Mouse (Mus musculus): Measurements from ENCODE around the gene Cdh13. TPM values are rescaled to one million over a fixed set of nuclear protein-coding genes. Genes with fewer than 3 reads are reported as not detected.

Gene Cdh13
- polyA plus RNA-seq, 1 experiment = 4.5 TPM

DNA sequence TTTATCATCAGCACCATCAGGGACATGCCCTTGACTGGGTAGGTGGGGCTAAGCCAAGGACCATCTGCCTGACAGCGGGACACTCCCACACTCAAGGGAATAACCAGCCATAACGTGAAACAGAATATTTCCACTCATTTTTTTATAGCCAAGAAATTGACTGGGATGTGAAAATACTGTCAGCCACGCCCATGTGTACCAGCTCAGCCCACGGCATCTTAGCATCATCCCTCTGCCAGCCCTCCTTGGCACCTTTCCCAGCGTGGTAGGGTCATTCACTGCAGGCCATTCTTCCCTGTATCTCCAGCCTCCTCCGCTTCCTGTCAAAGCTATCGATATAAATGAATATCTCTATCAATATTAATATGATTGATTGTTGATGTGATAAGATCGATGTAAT, 1020.7 kb downstream of the Cdh13 start:
- Histone ChIP-seq H3K27ac (ENCODE audit: control insufficient read depth, insufficient read depth, low read depth, low read length) (no peak overlapping the region), H3K36me3 (ENCODE audit: control insufficient read depth, insufficient read depth, low read length) (no peaks in the 10 kb centered on the region), H3K27me3 (ENCODE audit: control insufficient read depth, insufficient read depth, low read length) (no peaks in the 10 kb centered on the region), H3K4me1 (ENCODE audit: control insufficient read depth, insufficient read depth, low read length) (no peaks in the 10 kb centered on the region; the same call in 1 of the 2 replicates), H3K4me3 (ENCODE audit: control insufficient read depth, low read depth, low read length) (no peak overlapping the region)
- TF ChIP-seq CTCF (IDR thresholded peaks at IDR 0.05; ENCODE audit: control insufficient read depth, insufficient read depth, insufficient replicate concordance, low read depth, low read length) (no peak), POLR2A (IDR thresholded peaks at IDR 0.05; ENCODE audit: control insufficient read depth, low read depth, low read length) (no peak)

DNA sequence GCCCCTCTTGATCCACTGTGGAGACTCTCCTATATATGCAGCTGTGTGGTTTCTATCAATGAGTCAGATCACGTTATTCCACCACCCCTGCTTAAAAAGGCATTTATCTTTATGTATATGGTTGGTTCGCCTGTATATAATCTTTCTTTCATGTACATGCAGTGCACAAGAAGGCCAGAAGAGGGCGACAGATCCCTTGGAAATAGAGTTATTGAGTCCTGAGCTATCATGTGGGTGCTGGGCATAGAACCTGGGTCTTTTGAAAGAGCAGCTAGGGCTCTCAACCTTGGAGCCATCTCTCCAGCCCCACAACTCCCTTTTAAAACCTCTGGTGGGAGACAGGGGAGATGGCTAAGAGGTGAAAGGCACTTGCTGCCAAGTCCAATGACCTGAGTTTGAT, 1027.9 kb downstream of the Cdh13 start:
- Histone ChIP-seq H3K36me3 (ENCODE audit: control insufficient read depth, insufficient read depth, low read length) (no peaks in the 10 kb centered on the region), H3K27me3 (ENCODE audit: control insufficient read depth, insufficient read depth, low read length) (no peaks in the 10 kb centered on the region), H3K4me3 (ENCODE audit: control insufficient read depth, low read depth, low read length) (no peak overlapping the region), H3K4me1 (ENCODE audit: control insufficient read depth, insufficient read depth, low read length) (no peaks in the 10 kb centered on the region), H3K27ac (ENCODE audit: control insufficient read depth, insufficient read depth, low read depth, low read length) (no peak overlapping the region)
- 0 out of 2 replicates have a peak, but pooled peaks have one; percentile 23 for TF ChIP-seq CTCF (IDR thresholded peaks at IDR 0.05; ENCODE audit: control insufficient read depth, insufficient read depth, insufficient replicate concordance, low read depth, low read length)
- no peak for TF ChIP-seq POLR2A (IDR thresholded peaks at IDR 0.05; ENCODE audit: control insufficient read depth, low read depth, low read length)

DNA sequence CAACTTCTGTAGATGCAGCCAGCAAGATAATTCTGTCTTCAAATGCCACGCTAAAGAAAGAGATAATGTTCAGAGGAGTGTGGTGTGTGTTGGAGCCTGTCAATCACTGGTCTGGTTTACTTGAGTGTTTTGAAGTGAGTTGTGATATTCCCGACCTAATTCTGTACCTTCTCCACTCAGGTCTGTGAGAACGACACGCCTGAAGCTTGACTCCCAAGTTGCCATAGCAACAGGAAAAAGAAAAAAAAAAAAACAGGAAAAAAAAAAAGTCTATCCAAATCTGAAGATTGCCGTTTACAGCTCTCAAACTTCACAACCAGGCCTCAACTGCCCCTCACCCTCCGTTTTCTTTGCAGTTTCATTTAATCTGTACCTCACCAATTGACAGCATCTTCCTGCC, 1039.7 kb downstream of the Cdh13 start:
- TF ChIP-seq POLR2A (IDR thresholded peaks at IDR 0.05; ENCODE audit: control insufficient read depth, low read depth, low read length) = no peak
- TF ChIP-seq CTCF (IDR thresholded peaks at IDR 0.05; ENCODE audit: control insufficient read depth, insufficient read depth, insufficient replicate concordance, low read depth, low read length) = no peak
- Histone ChIP-seq H3K36me3 (ENCODE audit: control insufficient read depth, insufficient read depth, low read length) (no peaks in the 10 kb centered on the region), H3K4me1 (ENCODE audit: control insufficient read depth, insufficient read depth, low read length) (peaks cover 4% of the 10 kb centered on the region; the same call in 1 of the 2 replicates), H3K4me3 (ENCODE audit: control insufficient read depth, low read depth, low read length) (no peak overlapping the region), H3K27ac (ENCODE audit: control insufficient read depth, insufficient read depth, low read depth, low read length) (no peak overlapping the region), H3K27me3 (ENCODE audit: control insufficient read depth, insufficient read depth, low read length) (no peaks in the 10 kb centered on the region)

DNA sequence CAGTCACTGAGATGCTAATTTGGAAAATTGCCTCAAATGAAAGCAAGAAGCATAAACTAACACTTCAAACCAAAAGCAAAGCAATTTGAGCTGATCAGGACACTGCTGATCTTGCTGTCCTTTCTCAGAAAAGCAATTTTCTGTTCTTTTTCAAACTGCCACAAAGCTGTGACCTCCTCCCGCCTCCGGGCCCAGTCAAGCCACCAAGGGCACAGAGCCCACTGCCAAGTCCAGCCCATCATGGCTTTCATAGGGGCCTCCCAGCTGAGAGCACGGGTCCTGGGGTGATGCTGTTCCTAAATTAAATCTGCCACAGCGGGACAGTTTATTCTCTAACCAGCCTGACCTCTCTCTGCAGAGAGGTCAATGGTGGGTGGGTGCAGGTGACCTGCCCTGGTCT, 1056.0 kb downstream of the Cdh13 start:
- Histone ChIP-seq H3K4me1 (ENCODE audit: control insufficient read depth, insufficient read depth, low read length) (peaks cover 3% of the 10 kb centered on the region), H3K27me3 (ENCODE audit: control insufficient read depth, insufficient read depth, low read length) (no peaks in the 10 kb centered on the region), H3K27ac (ENCODE audit: control insufficient read depth, insufficient read depth, low read depth, low read length) (no peak overlapping the region), H3K4me3 (ENCODE audit: control insufficient read depth, low read depth, low read length) (no peak overlapping the region), H3K36me3 (ENCODE audit: control insufficient read depth, insufficient read depth, low read length) (no peaks in the 10 kb centered on the region)
- TF ChIP-seq POLR2A (IDR thresholded peaks at IDR 0.05; ENCODE audit: control insufficient read depth, low read depth, low read length) (no peak), CTCF (IDR thresholded peaks at IDR 0.05; ENCODE audit: control insufficient read depth, insufficient read depth, insufficient replicate concordance, low read depth, low read length) (no peak)

DNA sequence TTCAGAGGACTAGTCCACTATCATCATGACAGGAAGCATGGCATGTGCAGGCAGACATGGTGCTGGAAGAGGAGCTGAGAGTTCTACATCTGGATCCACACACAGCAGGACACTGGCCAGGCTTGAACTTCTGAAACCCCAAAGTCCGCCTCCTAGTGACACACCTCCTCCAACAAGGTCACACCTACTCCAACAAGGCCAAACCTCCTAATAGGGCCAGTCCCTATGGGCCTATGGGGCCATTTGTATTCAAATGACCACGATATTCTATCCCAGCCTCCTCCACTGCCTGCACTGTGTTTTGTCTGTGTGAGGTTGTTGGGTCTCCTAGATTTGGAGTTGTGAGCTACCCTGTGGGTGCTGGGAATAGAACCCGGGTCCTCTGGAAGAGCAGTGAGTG, 1060.1 kb downstream of the Cdh13 start:
- Histone ChIP-seq H3K36me3 (ENCODE audit: control insufficient read depth, insufficient read depth, low read length) (no peaks in the 10 kb centered on the region), H3K4me1 (ENCODE audit: control insufficient read depth, insufficient read depth, low read length) (peaks cover 10% of the 10 kb centered on the region), H3K27me3 (ENCODE audit: control insufficient read depth, insufficient read depth, low read length) (no peaks in the 10 kb centered on the region), H3K27ac (ENCODE audit: control insufficient read depth, insufficient read depth, low read depth, low read length) (no peak overlapping the region), H3K4me3 (ENCODE audit: control insufficient read depth, low read depth, low read length) (peak overlapping the region; percentile 85)
- TF ChIP-seq POLR2A (IDR thresholded peaks at IDR 0.05; ENCODE audit: control insufficient read depth, low read depth, low read length) (no peak), CTCF (IDR thresholded peaks at IDR 0.05; ENCODE audit: control insufficient read depth, insufficient read depth, insufficient replicate concordance, low read depth, low read length) (no peak)

DNA sequence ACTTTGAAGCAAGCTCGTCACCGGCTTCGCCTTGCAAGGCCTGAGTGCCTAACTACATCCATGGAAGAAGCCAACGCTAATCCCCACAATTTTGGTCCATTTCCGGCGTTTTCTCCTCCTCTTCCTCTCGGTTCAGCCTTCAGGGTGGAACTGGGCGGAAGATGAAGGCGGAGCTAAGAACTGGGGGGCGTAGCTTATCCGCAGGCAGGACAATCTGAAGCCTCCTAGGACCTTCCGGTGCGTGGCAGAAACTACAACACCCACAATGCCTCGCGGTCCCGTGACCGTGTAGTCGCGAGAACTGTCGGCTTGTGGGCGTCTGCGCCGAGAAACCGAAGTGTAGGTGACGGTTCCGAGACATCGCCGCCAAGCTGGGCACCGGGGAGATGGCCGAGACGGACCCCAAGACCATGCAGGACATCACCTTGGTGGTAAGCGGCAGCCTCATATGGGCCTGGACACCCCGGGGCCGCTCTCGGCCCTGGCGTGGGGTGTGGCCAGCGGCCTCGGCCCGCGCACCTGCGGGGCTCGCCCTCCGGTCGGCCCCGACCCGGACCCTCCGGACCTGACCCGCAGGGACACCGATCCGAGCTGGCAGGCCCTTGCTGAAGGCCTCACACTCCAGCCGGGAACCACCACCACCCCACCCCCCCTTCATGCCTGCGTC, 1060.8 kb downstream of the Cdh13 start, which contains the start of gene Hsbp1:
Gene Hsbp1 (plus strand): TSS at position 299 of the 667 bp plus-strand sequence.
- Histone ChIP-seq H3K4me3 (ENCODE audit: control insufficient read depth, low read depth, low read length) (peak within 1 kb of the TSS; percentile 85), H3K36me3 (ENCODE audit: control insufficient read depth, insufficient read depth, low read length) (no peaks in the 10 kb centered on the region), H3K27me3 (ENCODE audit: control insufficient read depth, insufficient read depth, low read length) (no peaks in the 10 kb centered on the region), H3K4me1 (ENCODE audit: control insufficient read depth, insufficient read depth, low read length) (peaks cover 10% of the 10 kb centered on the region), H3K27ac (ENCODE audit: control insufficient read depth, insufficient read depth, low read depth, low read length) (peak within 1 kb of the TSS; percentile 90)
- TF ChIP-seq POLR2A (IDR thresholded peaks at IDR 0.05; ENCODE audit: control insufficient read depth, low read depth, low read length) = peak; percentile 96
- no peak for TF ChIP-seq CTCF (IDR thresholded peaks at IDR 0.05; ENCODE audit: control insufficient read depth, insufficient read depth, insufficient replicate concordance, low read depth, low read length)

DNA sequence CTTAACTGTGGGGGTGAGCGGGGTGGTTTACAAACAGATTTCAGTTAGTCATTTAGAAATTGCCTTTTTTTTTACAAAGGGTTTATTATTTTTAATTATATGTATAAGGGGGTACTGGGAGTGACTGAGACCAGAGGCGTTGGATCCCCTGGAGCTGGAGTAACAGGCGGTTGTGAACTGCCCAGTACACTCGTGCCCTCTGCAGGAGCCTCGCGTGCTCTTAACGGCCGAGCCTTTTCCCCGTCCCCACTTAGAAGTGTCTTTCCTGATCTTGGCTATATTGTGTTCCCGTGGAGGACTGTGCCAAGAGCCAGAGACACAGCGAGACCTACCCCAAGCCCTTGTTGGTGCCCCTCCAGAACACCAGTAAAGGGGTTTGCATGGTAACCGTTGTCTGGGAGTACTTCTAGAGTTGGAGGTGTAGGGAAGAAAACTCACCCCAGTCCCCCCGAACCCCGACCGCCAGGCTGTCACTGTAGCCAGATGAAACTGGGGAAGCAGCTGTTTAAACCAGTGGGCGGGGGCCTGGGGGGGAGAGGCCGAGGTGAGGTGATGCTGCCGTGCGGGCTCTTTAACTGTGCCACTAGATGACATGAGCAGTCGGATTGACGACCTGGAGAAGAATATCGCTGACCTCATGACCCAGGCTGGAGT, 1061.6 kb downstream of the Cdh13 start:
- peak overlapping the region; percentile 90 for H3K27ac ChIP-seq (ENCODE audit: control insufficient read depth, insufficient read depth, low read depth, low read length)
- H3K36me3 ChIP-seq (ENCODE audit: control insufficient read depth, insufficient read depth, low read length) = no peaks in the 10 kb centered on the region

More for the DNA sequence above, 1061.6 kb downstream of the Cdh13 start:
- TF ChIP-seq CTCF (IDR thresholded peaks at IDR 0.05; ENCODE audit: control insufficient read depth, insufficient read depth, insufficient replicate concordance, low read depth, low read length) (no peak), POLR2A (IDR thresholded peaks at IDR 0.05; ENCODE audit: control insufficient read depth, low read depth, low read length) (peak; percentile 8; the same call in 1 of the 2 replicates)
- Histone ChIP-seq H3K4me1 (ENCODE audit: control insufficient read depth, insufficient read depth, low read length) (peaks cover 10% of the 10 kb centered on the region), H3K4me3 (ENCODE audit: control insufficient read depth, low read depth, low read length) (peak overlapping the region; percentile 85), H3K27me3 (ENCODE audit: control insufficient read depth, insufficient read depth, low read length) (no peaks in the 10 kb centered on the region)
